Mouse (Mus musculus) forebrain, embryonic 12.5 days (tissue): ENCODE data around the gene Grn. TPM values are rescaled to one million over a fixed set of nuclear protein-coding genes. Genes with fewer than 3 reads are reported as not detected.
A peak's percentile ranks its signal among the peaks of the same experiment; 100 is the strongest.
"Not testable (repeated sequence)": the region's sequence is repeated elsewhere in the genome, so short reads cannot be mapped to it uniquely, and the experiment has no call there.

ENCODE experiments used
- ATAC-seq: fragments of 200-750 bp; cut with Nextera tagmentation; 2 replicates; pipeline ENCODE4 v1.8.0; 2017; ENCODE audit warnings: moderate TSS enrichment; ENCODE audit not compliant: low FRiP score
- H3K27ac ChIP-seq: fragments of 300-500 bp; sonication (generic); 2 replicates; pipeline ENCODE4 v1.5.1; 2016; ENCODE audit warnings: mild to moderate bottlenecking
- H3K27me3 ChIP-seq: fragments of 300-500 bp; sonication (generic); 2 replicates; pipeline ENCODE4 v1.6.1; 2016; ENCODE audit warnings: mild to moderate bottlenecking
- H3K36me3 ChIP-seq: fragments of 300-500 bp; sonication (generic); replicated peaks from 2 replicates; pipeline ENCODE4 v1.6.1; 2016; ENCODE audit warnings: mild to moderate bottlenecking
- H3K4me1 ChIP-seq: fragments of 300-500 bp; sonication (generic); 2 replicates; pipeline ENCODE4 v1.6.1; 2016
- H3K4me2 ChIP-seq: fragments of 300-500 bp; sonication (generic); 2 replicates; pipeline ENCODE4 v1.6.1; 2016; ENCODE audit warnings: mild to moderate bottlenecking, moderate library complexity
- H3K4me3 ChIP-seq: fragments of 300-500 bp; sonication (generic); replicated peaks from 2 replicates; pipeline ENCODE4 v1.5.1; 2016; ENCODE audit warnings: mild to moderate bottlenecking
- H3K9ac ChIP-seq: fragments of 300-500 bp; sonication (generic); 2 replicates; pipeline ENCODE4 v1.6.1; 2016; ENCODE audit warnings: mild to moderate bottlenecking
- H3K9me3 ChIP-seq: fragments of 300-500 bp; sonication (generic); 2 replicates; pipeline ENCODE4 v1.6.1; 2016
- WGBS: fragments of 180-500 bp; shearing (Covaris S2); methylation state at CpG from one replicate; pipeline ENCODE4 v1.1.7; 2016; 5-methylcytosine and 5-hydroxymethylcytosine counted together
- polyA plus RNA-seq: library from polyadenylated mRNA; unstranded; fragments of >200 nt; fragmentation: Nextera tagmentation; extraction: Ambion mirVana; gene quantifications from 2 replicates; pipeline ENCODE4 v1.2.1, GENCODE M21; 2016

The Grn gene
- polyA plus RNA-seq, 1 experiment from 2014 or later, result 55.5 TPM

DNA sequence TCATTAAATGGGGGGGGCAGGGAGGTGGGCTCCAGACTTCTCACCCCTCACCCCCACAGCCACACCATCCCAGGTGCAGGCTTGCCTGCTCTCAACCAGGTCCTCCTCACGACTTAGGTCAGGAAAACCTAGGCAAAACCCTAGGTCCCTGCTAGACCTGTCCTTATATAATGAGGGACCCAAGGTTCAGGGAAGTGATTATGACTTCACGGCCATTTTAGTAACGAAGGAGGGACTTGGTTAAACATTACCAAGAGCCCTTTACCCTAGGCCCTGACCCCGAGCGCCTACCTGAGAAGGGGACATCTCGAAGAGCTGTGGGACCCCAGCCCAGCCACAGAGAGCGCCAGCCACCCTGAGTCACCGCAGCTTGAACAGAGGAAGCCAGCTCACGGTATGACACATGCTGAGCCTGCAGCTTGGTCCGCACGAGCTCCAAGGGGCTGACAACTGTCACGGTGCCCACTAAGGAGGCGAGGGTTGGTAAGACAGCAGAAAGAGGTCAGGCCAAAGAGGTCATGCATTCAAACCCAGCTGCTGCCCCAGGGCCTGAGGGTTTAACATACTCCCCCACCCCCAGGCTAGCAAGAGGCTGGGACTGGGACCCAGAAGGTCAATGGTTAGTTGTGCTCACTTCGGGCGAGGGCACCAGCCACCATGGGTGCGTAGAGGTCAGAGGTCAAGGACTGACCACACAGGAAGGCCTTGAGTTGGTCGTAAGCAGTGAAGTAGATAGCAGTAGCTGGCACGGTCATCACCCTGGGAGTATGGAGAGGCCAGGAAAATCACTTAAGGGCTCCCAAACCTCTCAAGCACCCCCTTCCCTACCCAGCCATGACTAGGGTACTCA is 25.7 kb upstream of the Grn start:
- Histone ChIP-seq H3K9me3 (no peaks in the 10 kb centered on the region), H3K4me3 (no peak overlapping the region), H3K4me2 (peak overlapping the region; percentile 13; the same call in 1 of the 2 replicates), H3K27ac (no peak overlapping the region), H3K4me1 (peaks cover 50% of the 10 kb centered on the region), H3K27me3 (peaks cover 16% of the 10 kb centered on the region), H3K9ac (no peak overlapping the region), H3K36me3 (peaks cover 49% of the 10 kb centered on the region)
- 84% methylated on average over 18 of the region's 18 CpGs for WGBS
- ATAC-seq, result no peak

DNA sequence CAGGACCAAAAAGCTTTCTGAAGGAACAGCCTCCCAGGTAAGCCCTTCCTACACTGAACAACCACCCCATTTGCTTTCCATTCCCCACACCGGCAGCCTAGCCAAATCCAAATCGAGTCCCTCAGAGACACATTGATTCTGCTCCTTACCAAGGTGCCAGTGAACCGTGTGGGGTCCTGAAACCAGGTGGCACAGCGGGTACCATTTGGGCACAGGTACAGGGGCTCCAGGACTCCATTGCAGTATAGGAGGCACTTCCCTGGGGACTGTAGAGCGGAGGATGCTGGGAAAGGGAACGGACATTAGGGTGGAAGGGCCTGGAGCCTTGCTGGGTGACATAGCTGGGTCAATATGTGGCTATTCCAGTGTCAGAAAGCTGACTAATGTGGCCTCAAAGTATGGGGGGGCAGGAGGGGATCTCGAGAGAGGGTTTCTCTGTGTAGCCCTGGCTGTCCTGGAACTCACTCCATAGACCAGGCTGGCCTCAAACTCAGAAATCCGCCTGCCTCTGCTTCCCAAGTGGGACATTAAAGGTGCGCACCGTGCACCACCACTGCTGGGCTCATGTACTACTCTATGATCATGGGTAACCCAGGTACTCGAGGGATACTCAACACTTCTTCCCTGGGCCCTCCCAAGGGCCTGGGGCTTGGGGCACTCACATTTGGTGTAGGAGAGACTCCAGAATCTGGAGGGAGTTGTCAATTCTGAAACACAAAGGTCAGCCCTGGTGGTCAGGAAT is 24.4 kb upstream of the Grn start:
- H3K36me3 ChIP-seq, result peaks cover 38% of the 10 kb centered on the region
- peaks cover 43% of the 10 kb centered on the region for H3K4me1 ChIP-seq
- no peak for ATAC-seq
- peaks cover 3% of the 10 kb centered on the region for H3K27me3 ChIP-seq
- peak overlapping the region; percentile 85 for H3K4me2 ChIP-seq
- WGBS, result 90% methylated on average over 11 of the region's 11 CpGs
- no peak overlapping the region for H3K27ac ChIP-seq
- H3K4me3 ChIP-seq, result peak overlapping the region; percentile 80; the same call in 1 of the 2 replicates
- H3K9ac ChIP-seq, result peak overlapping the region; percentile 87
- H3K9me3 ChIP-seq, result no peaks in the 10 kb centered on the region

- WGBS, result 14% methylated on average over 3 of the region's 3 CpGs
Observed at GRCm38 (mm10) chr11:102406401-102406800, 23.7 kb upstream of the Grn start.

GRCm38 (mm10) chr11:102406900-102407833 is 22.9 kb upstream of the Grn start:
- H3K36me3 ChIP-seq, result peaks cover 27% of the 10 kb centered on the region
- H3K27me3 ChIP-seq, result no peaks in the 10 kb centered on the region; the same call in 1 of the 2 replicates
- peak overlapping the region; percentile 80 for H3K4me3 ChIP-seq
- H3K4me2 ChIP-seq, result peak overlapping the region; percentile 85
- H3K4me1 ChIP-seq, result peaks cover 42% of the 10 kb centered on the region
- no peaks in the 10 kb centered on the region for H3K9me3 ChIP-seq
- WGBS, result under 1% methylated on average over 73 of the region's 85 CpGs
- peak overlapping the region; percentile 87 for H3K9ac ChIP-seq
- peak; percentile 73 for ATAC-seq
- H3K27ac ChIP-seq, result peak overlapping the region; percentile 80

More at GRCm38 (mm10) chr11:102406401-102406800, 23.7 kb upstream of the Grn start:
- H3K9me3 ChIP-seq, result no peaks in the 10 kb centered on the region
- 0 out of 2 replicates have a peak overlapping the region, but pooled peaks have one; percentile 80 for H3K27ac ChIP-seq
- no peaks in the 10 kb centered on the region; the same call in 1 of the 2 replicates for H3K27me3 ChIP-seq
- H3K4me1 ChIP-seq, result peaks cover 43% of the 10 kb centered on the region
- H3K9ac ChIP-seq, result peak overlapping the region; percentile 87
- H3K4me2 ChIP-seq, result peak overlapping the region; percentile 85
- H3K36me3 ChIP-seq, result peaks cover 35% of the 10 kb centered on the region
- H3K4me3 ChIP-seq, result peak overlapping the region; percentile 80
- no peak for ATAC-seq

DNA sequence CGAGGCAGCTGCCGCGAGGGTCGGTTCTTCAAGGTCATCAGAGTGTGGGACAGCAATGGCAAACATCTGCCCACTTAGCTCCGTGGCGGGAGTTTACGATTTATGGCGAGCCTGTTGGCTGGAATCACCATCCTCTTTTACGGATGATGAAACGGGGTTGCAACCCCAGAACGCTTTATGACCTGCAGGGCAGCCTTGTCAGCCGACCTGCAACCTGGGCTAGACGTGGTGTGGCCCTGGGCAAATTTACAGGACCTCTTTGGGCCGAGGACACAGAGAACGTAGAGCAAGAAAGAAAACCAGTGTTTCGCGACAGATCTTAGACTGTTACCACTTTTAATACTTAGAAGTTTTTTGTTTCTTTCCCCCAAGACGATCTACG is 22.3 kb upstream of the Grn start, which contains the start of gene Slc25a39:
Gene Slc25a39 (minus strand): TSS at position 113 of the 382 bp plus-strand sequence.
- Histone ChIP-seq H3K9me3 (no peaks in the 10 kb centered on the region), H3K36me3 (peaks cover 21% of the 10 kb centered on the region), H3K9ac (peak within 1 kb of the TSS; percentile 87), H3K27me3 (no peaks in the 10 kb centered on the region), H3K4me2 (peak within 1 kb of the TSS; percentile 85), H3K4me3 (peak within 1 kb of the TSS; percentile 80), H3K4me1 (peaks cover 42% of the 10 kb centered on the region), H3K27ac (peak within 1 kb of the TSS; percentile 80)
- ATAC-seq, result peak; percentile 4; the same call in 1 of the 2 replicates
- under 1% methylated on average over 19 of the region's 19 CpGs for WGBS

DNA sequence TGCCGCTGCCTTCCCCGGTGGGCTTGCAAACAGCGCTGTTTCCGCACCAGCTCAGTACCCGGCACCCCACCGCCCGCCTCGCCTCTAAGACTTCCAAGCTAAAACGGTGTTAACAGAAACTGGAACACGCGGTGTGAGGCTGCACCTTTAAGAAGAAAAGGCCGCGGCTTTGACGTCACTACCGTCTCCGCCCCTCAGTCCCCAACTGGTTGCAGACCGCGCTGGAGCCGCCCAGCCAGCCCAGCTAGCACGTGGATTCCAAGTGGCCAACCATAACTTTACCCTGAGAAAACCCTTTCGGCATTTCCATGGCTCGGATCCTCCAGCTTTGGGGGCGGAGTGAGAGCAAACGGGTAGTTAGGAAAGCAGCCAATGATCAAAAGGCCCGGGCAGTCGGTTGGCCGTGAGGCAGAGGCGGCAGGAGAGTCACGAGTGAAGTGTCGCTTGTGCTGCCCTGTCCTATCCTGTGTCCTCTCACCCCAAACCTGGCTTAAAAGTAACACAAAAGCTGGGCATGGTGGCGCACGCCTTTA is 21.7 kb upstream of the Grn start:
- no peaks in the 10 kb centered on the region for H3K27me3 ChIP-seq
- WGBS, result under 1% methylated on average over 32 of the region's 32 CpGs
- H3K9me3 ChIP-seq, result no peaks in the 10 kb centered on the region
- H3K4me2 ChIP-seq, result peak overlapping the region; percentile 85
- 0 out of 2 replicates have a peak overlapping the region, but pooled peaks have one; percentile 87 for H3K9ac ChIP-seq
- ATAC-seq, result peak; percentile 89
- H3K36me3 ChIP-seq, result peaks cover 15% of the 10 kb centered on the region
- peak overlapping the region; percentile 80 for H3K27ac ChIP-seq
- peaks cover 42% of the 10 kb centered on the region for H3K4me1 ChIP-seq
- H3K4me3 ChIP-seq, result peak overlapping the region; percentile 80

- Histone ChIP-seq H3K36me3 (peaks cover 8% of the 10 kb centered on the region), H3K4me1 (peaks cover 42% of the 10 kb centered on the region), H3K27ac (peak overlapping the region; percentile 74), H3K4me2 (peak overlapping the region; percentile 85), H3K9me3 (no peaks in the 10 kb centered on the region), H3K4me3 (peak overlapping the region; percentile 80), H3K9ac (0 out of 2 replicates have a peak overlapping the region, but pooled peaks have one; percentile 87), H3K27me3 (no peaks in the 10 kb centered on the region)
- no peak for ATAC-seq
- 40% methylated on average over 15 of the region's 15 CpGs for WGBS
Observed at GRCm38 (mm10) chr11:102408888-102409794, 21.0 kb upstream of the Grn start.

DNA sequence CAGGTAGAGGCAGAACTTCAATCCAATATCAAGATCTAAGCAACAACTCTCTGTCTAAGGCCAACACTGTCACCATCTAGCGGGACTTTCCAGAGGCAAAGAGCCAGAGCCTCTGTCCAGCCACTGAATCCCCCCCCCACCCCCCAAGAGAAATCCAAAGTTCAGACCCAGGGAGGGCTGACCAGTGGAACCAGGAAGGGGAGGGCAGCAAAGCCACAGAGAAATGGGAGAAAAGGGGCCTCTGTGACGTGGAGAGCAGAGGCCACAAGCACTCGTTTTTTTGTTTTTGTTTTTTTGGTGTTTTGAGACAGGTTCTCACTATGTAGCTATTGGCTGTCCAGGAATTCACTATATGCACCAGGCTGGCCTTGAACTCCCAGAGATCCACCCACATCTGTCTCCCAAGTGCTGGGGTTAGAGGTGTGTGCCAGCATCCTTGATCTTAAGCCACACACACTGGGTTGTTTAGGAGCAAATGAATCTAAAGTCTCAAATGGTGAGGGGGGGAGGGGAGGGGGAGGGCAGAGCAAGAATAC is 20.3 kb upstream of the Grn start:
- H3K9ac ChIP-seq, result no peak overlapping the region
- no peak overlapping the region for H3K27ac ChIP-seq
- no peak overlapping the region for H3K4me2 ChIP-seq
- no peaks in the 10 kb centered on the region for H3K27me3 ChIP-seq
- H3K36me3 ChIP-seq, result peaks cover under 1% of the 10 kb centered on the region; the same call in 1 of the 2 replicates
- no peaks in the 10 kb centered on the region for H3K9me3 ChIP-seq
- 75% methylated on average over 3 of the region's 3 CpGs for WGBS
- no peak for ATAC-seq
- peaks cover 37% of the 10 kb centered on the region for H3K4me1 ChIP-seq
- no peak overlapping the region for H3K4me3 ChIP-seq

DNA sequence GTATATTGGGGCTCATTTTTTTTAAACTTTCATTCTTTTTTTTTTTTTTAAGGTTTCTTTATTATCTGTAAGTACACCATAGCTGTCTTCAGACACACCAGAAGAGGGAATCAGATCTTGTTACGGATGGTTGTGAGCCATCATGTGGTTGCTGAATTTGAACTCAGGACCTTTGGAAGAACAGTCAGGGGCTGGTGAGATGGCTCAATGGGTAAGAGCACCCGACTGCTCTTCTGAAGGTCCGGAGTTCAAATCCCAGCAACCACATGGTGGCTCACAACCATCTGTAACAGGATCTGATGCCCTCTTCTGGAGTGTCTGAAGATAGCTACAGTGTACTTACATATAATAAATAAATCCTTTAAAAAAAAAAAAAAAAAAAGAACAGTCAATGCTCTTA is 19.8 kb upstream of the Grn start:
- not testable (repeated sequence) for H3K27me3 ChIP-seq
- 97% methylated on average over 3 of the region's 3 CpGs for WGBS

DNA sequence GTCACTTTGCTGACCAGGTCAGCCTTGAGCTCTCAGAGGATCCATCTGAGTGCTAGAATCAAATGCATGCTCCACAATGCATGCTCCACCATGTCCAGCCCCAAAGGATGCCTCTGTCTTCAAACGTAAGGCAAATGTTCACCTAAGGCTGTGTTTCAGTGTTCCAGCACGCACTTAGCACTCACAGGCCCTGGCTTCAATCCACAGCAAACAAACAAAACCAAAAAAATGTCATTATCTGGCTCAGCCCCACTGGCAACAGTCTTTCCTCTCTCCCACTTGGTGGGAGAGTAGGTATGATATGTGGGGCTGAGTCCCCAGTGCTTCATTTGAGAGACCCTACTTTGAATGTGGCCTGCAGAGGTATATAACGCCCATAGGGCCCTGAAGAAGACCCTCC is 19.1 kb upstream of the Grn start:
- Histone ChIP-seq H3K4me3 (no peak overlapping the region), H3K27ac (no peak overlapping the region), H3K9ac (no peak overlapping the region), H3K36me3 (no peaks in the 10 kb centered on the region), H3K27me3 (no peaks in the 10 kb centered on the region), H3K9me3 (no peaks in the 10 kb centered on the region), H3K4me2 (no peak overlapping the region), H3K4me1 (peaks cover 25% of the 10 kb centered on the region)
- ATAC-seq, result no peak
- 80% methylated on average over 3 of the region's 3 CpGs for WGBS

More for the DNA sequence above, 19.8 kb upstream of the Grn start:
- not testable (repeated sequence) for H3K9me3 ChIP-seq, H3K4me3 ChIP-seq, ATAC-seq, H3K9ac ChIP-seq, H3K36me3 ChIP-seq, H3K4me2 ChIP-seq, H3K27ac ChIP-seq
- peaks cover 32% of the 10 kb centered on the region for H3K4me1 ChIP-seq
